Mouse (Mus musculus): ENCODE data around the gene Azin2. TPM values are rescaled to one million over a fixed set of nuclear protein-coding genes. Genes with fewer than 3 reads are reported as not detected.

Gene Azin2
- polyA plus RNA-seq (2014; fragmentation: Illumina TruSeq; extraction: RNeasy Lipid Tissue Mini Kit (QIAGEN cat#74804); ENCODE audit: low replicate concordance) = not detected

DNA sequence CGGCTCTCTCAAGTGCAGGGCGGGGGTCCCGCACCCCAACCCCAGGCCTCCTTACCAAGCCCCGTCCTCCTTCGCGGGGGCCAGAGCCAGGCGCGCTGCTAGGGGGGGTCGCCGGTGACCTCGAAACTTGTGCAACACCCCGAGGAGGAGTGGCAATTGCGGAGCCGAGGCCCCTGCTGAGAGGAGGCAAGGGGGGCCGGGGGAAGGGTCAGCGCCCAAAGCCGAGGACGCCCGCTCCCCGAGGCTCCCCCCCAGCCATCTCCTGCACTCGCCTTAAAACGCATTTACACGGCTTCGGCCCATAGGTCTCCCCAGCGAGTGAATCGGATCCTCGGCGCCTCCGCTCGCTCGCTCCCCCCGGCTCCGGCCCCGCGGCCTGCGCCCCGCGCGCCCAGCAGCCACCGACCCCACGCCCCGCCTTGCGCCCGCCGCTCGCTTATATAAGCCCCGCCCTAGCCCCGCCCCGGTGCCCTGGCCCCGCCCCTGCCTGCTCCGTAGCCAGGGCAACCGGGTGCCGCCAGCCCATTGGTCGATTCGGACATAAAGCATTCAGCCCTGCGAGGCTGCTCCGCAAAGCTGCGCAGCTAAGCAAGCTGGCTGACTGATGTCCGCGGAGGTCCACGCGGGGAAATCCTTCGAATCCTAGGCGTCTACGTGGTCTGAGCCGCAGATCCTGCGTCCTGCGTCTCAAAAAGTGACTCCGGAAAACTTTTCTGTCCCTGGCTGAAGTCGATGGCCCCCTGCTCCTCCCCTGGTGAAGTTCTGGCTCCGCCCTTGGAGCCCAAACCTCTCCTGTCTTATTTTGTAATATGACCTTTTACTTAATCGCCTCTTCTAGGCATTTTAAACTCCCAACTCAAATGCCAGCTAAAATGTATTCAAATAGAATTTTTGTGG is at the start of gene Azin2:
Gene Azin2, minus strand, starts transcription at position 414 of the 897 bp plus-strand sequence.

DNA sequence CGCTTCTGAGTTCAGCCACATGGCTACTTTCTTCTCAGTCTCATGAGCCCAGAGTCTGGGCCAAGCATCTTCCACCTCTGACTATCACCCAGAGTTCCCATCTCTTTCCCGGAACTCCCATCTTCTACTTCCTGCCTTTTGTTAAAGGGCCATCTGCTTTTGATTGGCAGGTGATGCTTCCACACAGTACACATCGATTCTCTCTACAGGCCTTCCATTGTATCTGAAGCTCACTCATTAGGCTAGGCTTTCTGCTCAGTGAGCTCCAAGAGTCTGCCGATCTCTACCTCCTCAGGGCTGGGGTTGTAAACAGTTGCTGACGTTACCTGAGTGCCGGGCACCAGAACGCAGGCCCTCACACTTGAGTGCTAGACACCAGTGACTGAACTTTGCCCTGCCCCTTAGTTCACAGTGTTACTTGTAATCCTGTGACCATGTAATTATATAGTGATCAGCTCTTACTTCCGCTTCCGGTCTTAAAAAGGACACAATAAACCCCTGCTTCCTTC is 29.3 kb upstream of the Azin2 start, which contains the start of gene Ak2:
Gene Ak2, plus strand, starts transcription at position 459 of the 509 bp plus-strand sequence.

DNA sequence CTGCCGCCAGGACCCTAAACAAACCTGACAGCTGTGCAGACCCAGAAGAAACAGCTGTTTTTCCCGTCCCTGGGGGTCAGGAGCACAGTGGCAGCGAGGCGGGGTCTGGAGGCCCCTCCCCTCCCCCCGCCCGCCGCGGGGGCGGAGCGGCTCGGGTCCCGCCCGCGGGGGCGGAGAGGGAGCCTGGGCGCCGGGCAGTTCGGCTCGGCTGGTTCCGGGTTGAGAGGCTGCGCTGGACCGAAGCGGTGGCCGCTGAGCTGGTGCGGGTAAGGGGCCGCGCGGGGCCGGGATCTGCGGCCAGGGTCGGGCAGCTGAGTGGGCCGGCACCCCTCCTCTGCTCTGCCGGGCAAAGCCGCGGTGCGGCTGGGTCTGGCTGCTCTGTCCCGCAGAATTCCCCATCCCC is 78.9 kb downstream of the Azin2 start, which contains the start of gene Trim62:
Gene Trim62, plus strand, starts transcription at position 202 of the 403 bp plus-strand sequence.

Other genes starting within 250 kb of the Azin2 start
- gene A3galt2, start 207.1 kb downstream of the Azin2 start, polyA plus RNA-seq (2014; fragmentation: Illumina TruSeq; extraction: RNeasy Lipid Tissue Mini Kit (QIAGEN cat#74804); ENCODE audit: low replicate concordance) = not detected
- gene Zfp362, start 156.4 kb downstream of the Azin2 start, polyA plus RNA-seq (2014; fragmentation: Illumina TruSeq; extraction: RNeasy Lipid Tissue Mini Kit (QIAGEN cat#74804); ENCODE audit: low replicate concordance) = 2.9 TPM
- gene Trim62, start 78.9 kb downstream of the Azin2 start, polyA plus RNA-seq (2014; fragmentation: Illumina TruSeq; extraction: RNeasy Lipid Tissue Mini Kit (QIAGEN cat#74804); ENCODE audit: low replicate concordance) = 0.33 TPM
- gene Ak2, start 29.5 kb upstream of the Azin2 start, polyA plus RNA-seq (2014; fragmentation: Illumina TruSeq; extraction: RNeasy Lipid Tissue Mini Kit (QIAGEN cat#74804); ENCODE audit: low replicate concordance) = 158 TPM
- 16.9 TPM for gene Rnf19b, start 95.8 kb upstream of the Azin2 start, polyA plus RNA-seq (2014; fragmentation: Illumina TruSeq; extraction: RNeasy Lipid Tissue Mini Kit (QIAGEN cat#74804); ENCODE audit: low replicate concordance)
- gene Tmem54, start 143.1 kb upstream of the Azin2 start, polyA plus RNA-seq (2014; fragmentation: Illumina TruSeq; extraction: RNeasy Lipid Tissue Mini Kit (QIAGEN cat#74804); ENCODE audit: low replicate concordance) = 1.3 TPM
- not detected for gene Hpca, start 159.6 kb upstream of the Azin2 start, polyA plus RNA-seq (2014; fragmentation: Illumina TruSeq; extraction: RNeasy Lipid Tissue Mini Kit (QIAGEN cat#74804); ENCODE audit: low replicate concordance)
- 0.30 TPM for gene Fndc5, start 174.6 kb upstream of the Azin2 start, polyA plus RNA-seq (2014; fragmentation: Illumina TruSeq; extraction: RNeasy Lipid Tissue Mini Kit (QIAGEN cat#74804); ENCODE audit: low replicate concordance)
- gene S100pbp, start 227.3 kb upstream of the Azin2 start, polyA plus RNA-seq (2014; fragmentation: Illumina TruSeq; extraction: RNeasy Lipid Tissue Mini Kit (QIAGEN cat#74804); ENCODE audit: low replicate concordance) = 28.5 TPM
- gene Yars, start 227.3 kb upstream of the Azin2 start, polyA plus RNA-seq (2014; fragmentation: Illumina TruSeq; extraction: RNeasy Lipid Tissue Mini Kit (QIAGEN cat#74804); ENCODE audit: low replicate concordance) = 1.4 TPM

All from small intestine, adult 10 weeks (tissue).